Mouse (Mus musculus): ENCODE data around the gene Prune1.

DNA sequence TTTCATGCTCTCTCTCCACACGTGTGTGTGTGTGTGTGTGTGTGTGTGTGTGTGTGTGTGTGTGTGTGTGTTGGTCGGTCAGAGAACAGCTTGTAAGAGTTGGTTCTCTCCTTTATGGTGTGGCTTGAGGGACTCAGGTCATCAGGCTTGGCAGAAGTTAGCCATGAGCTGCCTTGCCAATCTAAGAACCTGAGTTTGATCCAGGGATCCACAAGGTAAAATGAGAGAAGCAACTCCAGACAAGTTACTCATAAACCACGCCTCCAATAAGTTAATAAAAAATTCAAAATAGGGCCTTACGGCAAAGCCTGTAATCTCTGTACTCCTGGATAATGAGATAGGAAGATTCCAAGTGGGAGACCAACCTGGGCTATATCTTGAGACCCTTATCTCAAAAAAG is 73.6 kb downstream of the Prune1 start:
- TF ChIP-seq POLR2A (IDR thresholded peaks at IDR 0.05; ENCODE audit: borderline replicate concordance, extremely low read depth, low read depth, low read length) (no peak), CTCF (IDR thresholded peaks at IDR 0.05; ENCODE audit: insufficient read depth, low read length) (no peak)

All from lung, adult 2 months (tissue).